Mouse (Mus musculus) embryonic facial prominence, embryonic 12.5 days (tissue): ENCODE measurements around the gene Proser3. TPM values are rescaled to one million over a fixed set of nuclear protein-coding genes. Genes with fewer than 3 reads are reported as not detected.

Experiments used
- ATAC-seq: fragments of 200-750 bp; cut with Nextera tagmentation; 2 replicates; pipeline ENCODE4 v1.8.0; 2017; ENCODE audit not compliant: insufficient number of reproducible peaks, insufficient read depth, low FRiP score, low TSS enrichment
- H3K27ac ChIP-seq: fragments of 300-500 bp; sonication (generic); 2 replicates; pipeline ENCODE4 v1.5.1; 2016; ENCODE audit warnings: mild to moderate bottlenecking
- H3K27me3 ChIP-seq: fragments of 300-500 bp; sonication (generic); 2 replicates; pipeline ENCODE4 v1.6.1; 2016; ENCODE audit warnings: mild to moderate bottlenecking, moderate library complexity
- H3K36me3 ChIP-seq: fragments of 300-500 bp; sonication (generic); 2 replicates; pipeline ENCODE4 v1.6.1; 2016; ENCODE audit warnings: mild to moderate bottlenecking
- H3K4me1 ChIP-seq: fragments of 300-500 bp; sonication (generic); 2 replicates; pipeline ENCODE4 v1.6.1; 2016
- H3K4me2 ChIP-seq: fragments of 300-500 bp; sonication (generic); replicated peaks from 2 replicates; pipeline ENCODE4 v1.6.1; 2016; ENCODE audit warnings: mild to moderate bottlenecking, moderate library complexity
- H3K4me3 ChIP-seq: fragments of 300-500 bp; sonication (generic); 2 replicates; pipeline ENCODE4 v1.5.1; 2016; ENCODE audit warnings: mild to moderate bottlenecking
- H3K9ac ChIP-seq: fragments of 300-500 bp; sonication (generic); 2 replicates; pipeline ENCODE4 v1.6.1; 2016; ENCODE audit warnings: mild to moderate bottlenecking, moderate library complexity
- H3K9me3 ChIP-seq: fragments of 300-500 bp; sonication (generic); 2 replicates; pipeline ENCODE4 v1.6.1; 2016; ENCODE audit warnings: mild to moderate bottlenecking, moderate library complexity
- WGBS: fragments of 180-500 bp; shearing (Covaris S2); methylation state at CpG from one replicate; pipeline ENCODE4 v1.1.7; 2016; 5-methylcytosine and 5-hydroxymethylcytosine counted together
- polyA plus RNA-seq: library from polyadenylated mRNA; unstranded; fragments of >200 nt; fragmentation: Nextera tagmentation; extraction: Ambion mirVana; gene quantifications from 2 replicates; pipeline ENCODE4 v1.2.1, GENCODE M21; 2016

The Proser3 gene
- polyA plus RNA-seq: 15.6 and 16.0 TPM in 2 replicates

- no peaks in the 10 kb centered on the region for H3K27me3 ChIP-seq
- peaks cover 14% of the 10 kb centered on the region for H3K4me1 ChIP-seq
- ATAC-seq: peak; percentile 94
- H3K4me3 ChIP-seq: peak within 1 kb of the TSS; percentile 66
- H3K36me3 ChIP-seq: peaks cover 47% of the 10 kb centered on the region
- no peaks in the 10 kb centered on the region for H3K9me3 ChIP-seq
- H3K27ac ChIP-seq: peak within 1 kb of the TSS; percentile 97
- under 1% methylated on average over 44 of the region's 44 CpGs for WGBS
- peak within 1 kb of the TSS; percentile 72 for H3K9ac ChIP-seq
- H3K4me2 ChIP-seq: peak within 1 kb of the TSS; percentile 88
Observed at GRCm38 (mm10) chr7:30552102-30553020, at the start of gene Proser3, which contains the start of gene Hspb6. TSS of gene Proser3 (minus strand) at chr7:30552299. TSS of gene Hspb6 (plus strand) at chr7:30552178.

- Histone ChIP-seq H3K4me1 (no peaks in the 10 kb centered on the region), H3K4me3 (no peak overlapping the region)
Observed at GRCm38 (mm10) chr7:30600651-30601050, 48.6 kb upstream of the Proser3 start.

GRCm38 (mm10) chr7:30599933-30600353 lies 47.8 kb upstream of the Proser3 start:
- no peaks in the 10 kb centered on the region for H3K36me3 ChIP-seq
- WGBS: 4% methylated on average over 16 of the region's 16 CpGs
- H3K4me1 ChIP-seq: no peaks in the 10 kb centered on the region
- 0 out of 2 replicates have a peak, but pooled peaks cover 2% of the 10 kb centered on the region for H3K9me3 ChIP-seq
- no peak overlapping the region for H3K27ac ChIP-seq
- no peak overlapping the region for H3K9ac ChIP-seq
- no peak overlapping the region for H3K4me3 ChIP-seq
- no peak overlapping the region for H3K4me2 ChIP-seq
- H3K27me3 ChIP-seq: no peaks in the 10 kb centered on the region
- peak; percentile 90 for ATAC-seq

More at GRCm38 (mm10) chr7:30600651-30601050, 48.6 kb upstream of the Proser3 start:
- Histone ChIP-seq H3K9me3 (0 out of 2 replicates have a peak, but pooled peaks cover 2% of the 10 kb centered on the region), H3K4me2 (no peak overlapping the region), H3K27me3 (no peaks in the 10 kb centered on the region), H3K36me3 (no peaks in the 10 kb centered on the region), H3K9ac (no peak overlapping the region), H3K27ac (no peak overlapping the region)
- no peak for ATAC-seq
- WGBS: 74% methylated on average over 7 of the region's 7 CpGs

- WGBS: 92% methylated on average over 12 of the region's 12 CpGs
- H3K4me3 ChIP-seq: no peak within 1 kb of the TSS
Observed at GRCm38 (mm10) chr7:30598786-30599185, 46.7 kb upstream of the Proser3 start, which contains the start of gene Zbtb32. TSS of gene Zbtb32 (minus strand) at chr7:30598909.

GRCm38 (mm10) chr7:30596811-30597210 lies 44.7 kb upstream of the Proser3 start:
- no peaks in the 10 kb centered on the region for H3K36me3 ChIP-seq
- H3K27ac ChIP-seq: no peak overlapping the region
- H3K27me3 ChIP-seq: no peaks in the 10 kb centered on the region
- no peak overlapping the region for H3K9ac ChIP-seq
- no peak overlapping the region for H3K4me3 ChIP-seq
- no peaks in the 10 kb centered on the region for H3K4me1 ChIP-seq
- 68% methylated on average over 5 of the region's 5 CpGs for WGBS
- H3K9me3 ChIP-seq: 0 out of 2 replicates have a peak, but pooled peaks cover 2% of the 10 kb centered on the region
- no peak for ATAC-seq
- H3K4me2 ChIP-seq: no peak overlapping the region

More at GRCm38 (mm10) chr7:30598786-30599185, 46.7 kb upstream of the Proser3 start, which contains the start of gene Zbtb32:
- Histone ChIP-seq H3K9ac (no peak within 1 kb of the TSS), H3K4me2 (no peak within 1 kb of the TSS), H3K4me1 (no peaks in the 10 kb centered on the region), H3K27ac (no peak within 1 kb of the TSS), H3K27me3 (no peaks in the 10 kb centered on the region), H3K9me3 (0 out of 2 replicates have a peak, but pooled peaks cover 2% of the 10 kb centered on the region), H3K36me3 (no peaks in the 10 kb centered on the region)
- no peak for ATAC-seq

GRCm38 (mm10) chr7:30596093-30596492 lies 44.0 kb upstream of the Proser3 start:
- no peak overlapping the region for H3K4me2 ChIP-seq
- ATAC-seq: no peak
- H3K27me3 ChIP-seq: no peaks in the 10 kb centered on the region
- H3K9me3 ChIP-seq: 0 out of 2 replicates have a peak, but pooled peaks cover 2% of the 10 kb centered on the region
- 78% methylated on average over 5 of the region's 5 CpGs for WGBS
- no peak overlapping the region for H3K27ac ChIP-seq
- H3K36me3 ChIP-seq: no peaks in the 10 kb centered on the region
- no peak overlapping the region for H3K9ac ChIP-seq
- H3K4me1 ChIP-seq: no peaks in the 10 kb centered on the region
- no peak overlapping the region for H3K4me3 ChIP-seq

- Histone ChIP-seq H3K4me1 (peaks cover 7% of the 10 kb centered on the region), H3K9me3 (0 out of 2 replicates have a peak, but pooled peaks cover 2% of the 10 kb centered on the region), H3K27ac (no peak overlapping the region), H3K4me3 (no peak overlapping the region), H3K36me3 (no peaks in the 10 kb centered on the region), H3K4me2 (no peak overlapping the region), H3K27me3 (no peaks in the 10 kb centered on the region), H3K9ac (no peak overlapping the region)
- ATAC-seq: no peak
- 78% methylated on average over 3 of the region's 4 CpGs for WGBS
Observed at GRCm38 (mm10) chr7:30594510-30595024, 42.5 kb upstream of the Proser3 start.

- Histone ChIP-seq H3K36me3 (no peaks in the 10 kb centered on the region), H3K4me2 (no peak overlapping the region), H3K9ac (no peak overlapping the region), H3K4me3 (no peak overlapping the region), H3K9me3 (0 out of 2 replicates have a peak, but pooled peaks cover 2% of the 10 kb centered on the region), H3K4me1 (peaks cover 8% of the 10 kb centered on the region), H3K27me3 (no peaks in the 10 kb centered on the region), H3K27ac (no peak overlapping the region)
- 79% methylated on average over 10 of the region's 10 CpGs for WGBS
- ATAC-seq: no peak
Observed at GRCm38 (mm10) chr7:30593579-30594509, 41.7 kb upstream of the Proser3 start.

- 55% methylated on average over 5 of the region's 5 CpGs for WGBS
- H3K27ac ChIP-seq: no peak overlapping the region
- no peaks in the 10 kb centered on the region for H3K9me3 ChIP-seq
- ATAC-seq: no peak
- H3K4me3 ChIP-seq: no peak overlapping the region
- H3K4me2 ChIP-seq: no peak overlapping the region
- peaks cover 8% of the 10 kb centered on the region for H3K4me1 ChIP-seq
- H3K9ac ChIP-seq: no peak overlapping the region
- H3K36me3 ChIP-seq: no peaks in the 10 kb centered on the region
- no peaks in the 10 kb centered on the region for H3K27me3 ChIP-seq
Observed at GRCm38 (mm10) chr7:30592772-30593423, 40.8 kb upstream of the Proser3 start.

- H3K36me3 ChIP-seq: peaks cover 2% of the 10 kb centered on the region; the same call in 1 of the 2 replicates
- peaks cover 19% of the 10 kb centered on the region for H3K4me1 ChIP-seq
- H3K4me2 ChIP-seq: no peak overlapping the region
- ATAC-seq: no peak
- H3K4me3 ChIP-seq: no peak overlapping the region
- no peaks in the 10 kb centered on the region for H3K27me3 ChIP-seq
- no peak overlapping the region for H3K27ac ChIP-seq
- peak overlapping the region; percentile 19; the same call in 1 of the 2 replicates for H3K9ac ChIP-seq
- 45% methylated on average over 4 of the region's 4 CpGs for WGBS
- no peaks in the 10 kb centered on the region for H3K9me3 ChIP-seq
Observed at GRCm38 (mm10) chr7:30591605-30591951, 39.5 kb upstream of the Proser3 start.
